ENCODE assay signal across 8 mouse cellular contexts in the genomic region with DNA sequence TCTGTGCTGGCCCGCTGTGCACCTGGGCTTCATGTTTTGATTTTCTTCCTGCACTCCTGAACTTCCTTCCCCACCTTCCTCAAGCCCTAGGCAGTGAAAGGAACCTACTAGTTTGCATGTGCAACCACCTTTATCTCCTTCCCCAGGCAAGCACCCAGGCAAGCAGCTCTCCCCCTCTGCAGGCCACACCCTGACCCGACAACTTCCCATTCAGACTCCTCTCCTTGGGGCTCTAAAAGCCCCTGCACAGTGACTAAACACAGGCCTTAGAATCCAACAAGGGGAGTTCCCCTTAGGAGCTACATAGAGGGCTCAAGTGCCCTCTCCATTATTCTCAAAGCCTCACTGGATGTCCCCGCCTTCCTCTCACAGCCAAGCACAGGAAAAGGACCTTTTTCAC. TPM values are rescaled to one million over a fixed set of nuclear protein-coding genes. Genes with fewer than 3 reads are reported as not detected.
DNase-seq lines count a peak whose midpoint lies in the region; ATAC-seq and TF ChIP-seq lines count a peak whose summit lies in the region.

No protein-coding gene starts in this region.

- H3K4me3 ChIP-seq in ES-Bruce4 (ENCODE audit: low read depth, low read length): peak overlapping the region; percentile 62
- 0 out of 2 replicates have a peak overlapping the region, but pooled peaks have one; percentile 4 for H3K4me3 ChIP-seq in embryonic facial prominence, embryonic 12.5 days
- H3K4me3 ChIP-seq in limb, embryonic 10.5 days: peak overlapping the region; percentile 90; the same call in 1 of the 2 replicates
- peak overlapping the region; percentile 85; the same call in 1 of the 2 replicates for H3K4me3 ChIP-seq in midbrain, embryonic 13.5 days (replicated peaks)
- H3K4me3 ChIP-seq in kidney, adult 2 months (ENCODE audit: insufficient read depth, low read depth, low read length): no peak overlapping the region

- H3K27ac ChIP-seq in ES-Bruce4 (ENCODE audit: insufficient read depth, low read length): peak overlapping the region; percentile 78
- no peak overlapping the region for H3K27ac ChIP-seq in embryonic facial prominence, embryonic 12.5 days
- H3K27ac ChIP-seq in limb, embryonic 10.5 days: no peak overlapping the region; the same call in 1 of the 2 replicates
- no peak overlapping the region for H3K27ac ChIP-seq in midbrain, embryonic 13.5 days
- no peak overlapping the region for H3K27ac ChIP-seq in kidney, adult 2 months (ENCODE audit: insufficient read depth, low read depth, low read length)

- TF ChIP-seq CTCF in ES-Bruce4 (IDR thresholded peaks at IDR 0.05; ENCODE audit: low read depth, low read length): no peak
- TF ChIP-seq CTCF in kidney, adult 2 months (conservative IDR thresholded peaks at IDR 0.05; ENCODE audit: insufficient read depth, insufficient read length, low read depth, low read length): no peak

- no peaks in the 10 kb centered on the region for H3K9me3 ChIP-seq in ES-Bruce4 (replicated peaks; ENCODE audit: control insufficient read depth, insufficient read depth, low read length, poor library complexity, severe bottlenecking)
- no peaks in the 10 kb centered on the region for H3K9me3 ChIP-seq in embryonic facial prominence, embryonic 12.5 days
- no peaks in the 10 kb centered on the region for H3K9me3 ChIP-seq in limb, embryonic 10.5 days (replicated peaks)
- no peaks in the 10 kb centered on the region for H3K9me3 ChIP-seq in midbrain, embryonic 13.5 days

- DNase-seq in limb, embryonic 10.5 days (ENCODE audit: low spot score): no peak
- no peak for DNase-seq in kidney, adult 2 months
- DNase-seq in left cerebral cortex, adult 11 months (ENCODE audit: low spot score): no peak
- no peak for DNase-seq in kidney, postnatal 10 days
- no peak for DNase-seq in urinary bladder, postnatal 4 days (ENCODE audit: low spot score in 2 of 2)

- TF ChIP-seq EP300 in ES-Bruce4 (IDR thresholded peaks at IDR 0.05; ENCODE audit: insufficient read depth, low read depth, low read length): peak; percentile 79

- no peak overlapping the region for H3K9ac ChIP-seq in ES-Bruce4 (ENCODE audit: low read depth, poor library complexity, severe bottlenecking)
- H3K9ac ChIP-seq in embryonic facial prominence, embryonic 12.5 days: no peak overlapping the region
- peak overlapping the region; percentile 49; the same call in 1 of the 2 replicates for H3K9ac ChIP-seq in midbrain, embryonic 13.5 days (replicated peaks)

- no peaks in the 10 kb centered on the region for H3K36me3 ChIP-seq in ES-Bruce4 (ENCODE audit: control insufficient read depth, insufficient read depth, low read length, poor library complexity, severe bottlenecking)
- H3K36me3 ChIP-seq in embryonic facial prominence, embryonic 12.5 days: no peaks in the 10 kb centered on the region
- H3K36me3 ChIP-seq in limb, embryonic 10.5 days: peaks cover 25% of the 10 kb centered on the region
- no peaks in the 10 kb centered on the region for H3K36me3 ChIP-seq in midbrain, embryonic 13.5 days
- no peaks in the 10 kb centered on the region for H3K36me3 ChIP-seq in kidney, adult 2 months (ENCODE audit: control insufficient read depth, insufficient read depth, low read length)

- H3K27me3 ChIP-seq in ES-Bruce4 (ENCODE audit: control insufficient read depth, insufficient read depth, low read length, poor library complexity, severe bottlenecking): no peaks in the 10 kb centered on the region
- H3K27me3 ChIP-seq in embryonic facial prominence, embryonic 12.5 days: no peaks in the 10 kb centered on the region
- H3K27me3 ChIP-seq in limb, embryonic 10.5 days (ENCODE audit: low read depth, poor library complexity, severe bottlenecking): no peaks in the 10 kb centered on the region
- H3K27me3 ChIP-seq in midbrain, embryonic 13.5 days: no peaks in the 10 kb centered on the region
- H3K27me3 ChIP-seq in kidney, adult 2 months (replicated peaks; ENCODE audit: control insufficient read depth, insufficient read depth, low read length): no peaks in the 10 kb centered on the region

- ATAC-seq in embryonic facial prominence, embryonic 12.5 days (ENCODE audit: insufficient number of reproducible peaks, insufficient read depth, low FRiP score, low TSS enrichment): no peak
- ATAC-seq in midbrain, embryonic 13.5 days: no peak

- peaks cover 8% of the 10 kb centered on the region for H3K4me1 ChIP-seq in ES-Bruce4 (ENCODE audit: control insufficient read depth, insufficient read depth, low read length)
- H3K4me1 ChIP-seq in embryonic facial prominence, embryonic 12.5 days: peaks cover 39% of the 10 kb centered on the region
- peaks cover 51% of the 10 kb centered on the region for H3K4me1 ChIP-seq in limb, embryonic 10.5 days
- H3K4me1 ChIP-seq in midbrain, embryonic 13.5 days (replicated peaks): peaks cover 54% of the 10 kb centered on the region
- H3K4me1 ChIP-seq in kidney, adult 2 months (ENCODE audit: control insufficient read depth, insufficient read depth, low read length): peaks cover 21% of the 10 kb centered on the region

- TF ChIP-seq POLR2A in ES-Bruce4 (IDR thresholded peaks at IDR 0.05; ENCODE audit: insufficient read depth, low read length): no peak
- TF ChIP-seq POLR2A in kidney, adult 2 months (IDR thresholded peaks at IDR 0.05; ENCODE audit: low read depth, low read length): no peak

- 72% methylated on average over 3 of the region's 3 CpGs for WGBS in embryonic facial prominence, embryonic 12.5 days
- WGBS in limb, embryonic 10.5 days: 85% methylated on average over 3 of the region's 3 CpGs
- 70% methylated on average over 3 of the region's 3 CpGs for WGBS in midbrain, embryonic 13.5 days
- WGBS in kidney, adult 2 months: 78% methylated on average over 3 of the region's 3 CpGs

- peak overlapping the region; percentile 76 for H3K4me2 ChIP-seq in embryonic facial prominence, embryonic 12.5 days (replicated peaks)
- peak overlapping the region; percentile 76 for H3K4me2 ChIP-seq in midbrain, embryonic 13.5 days (replicated peaks)

RNA-seq across cellular contexts. Expression of gene Gga2, which starts 2.8 kb away (rescaled TPM):
- polyA plus RNA-seq in ES-Bruce4 (2011; ENCODE audit: insufficient read depth, insufficient read length, low read depth, missing spikeins): 123 and 125 TPM in 2 replicates
- polyA plus RNA-seq in embryonic facial prominence, embryonic 12.5 days (2016; fragmentation: Nextera tagmentation; extraction: Ambion mirVana): 130 and 136 TPM in 2 replicates
- polyA plus RNA-seq in limb, embryonic 10.5 days (2016; fragmentation: Nextera tagmentation; extraction: Ambion mirVana): 140 and 148 TPM in 2 replicates
- polyA plus RNA-seq in midbrain, embryonic 13.5 days (2015; fragmentation: Nextera tagmentation; extraction: Ambion mirVana): 55.4 and 58.0 TPM in 2 replicates
- polyA plus RNA-seq in kidney, adult 2 months (2012; rRNA removed): 49.1 and 53.0 TPM in 2 replicates

RNA-seq across cellular contexts. Expression of gene Cog7, which starts 36.7 kb away (rescaled TPM):
- 19.0 and 21.7 TPM in 2 replicates for polyA plus RNA-seq in ES-Bruce4 (2011; ENCODE audit: insufficient read depth, insufficient read length, low read depth, missing spikeins)
- polyA plus RNA-seq in embryonic facial prominence, embryonic 12.5 days (2016; fragmentation: Nextera tagmentation; extraction: Ambion mirVana): 23.5 and 24.4 TPM in 2 replicates
- polyA plus RNA-seq in limb, embryonic 10.5 days (2016; fragmentation: Nextera tagmentation; extraction: Ambion mirVana): 22.8 and 24.8 TPM in 2 replicates
- polyA plus RNA-seq in midbrain, embryonic 13.5 days (2015; fragmentation: Nextera tagmentation; extraction: Ambion mirVana): 20.6 TPM in 2 replicates
- 39.9 and 41.7 TPM in 2 replicates for polyA plus RNA-seq in kidney, adult 2 months (2012; rRNA removed)

RNA-seq across cellular contexts. Expression of gene Ubfd1, which starts 48.7 kb away (rescaled TPM):
- polyA plus RNA-seq in ES-Bruce4 (2011; ENCODE audit: insufficient read depth, insufficient read length, low read depth, missing spikeins): 73.6 and 75.4 TPM in 2 replicates
- 103 and 105 TPM in 2 replicates for polyA plus RNA-seq in embryonic facial prominence, embryonic 12.5 days (2016; fragmentation: Nextera tagmentation; extraction: Ambion mirVana)
- 83.7 and 87.3 TPM in 2 replicates for polyA plus RNA-seq in limb, embryonic 10.5 days (2016; fragmentation: Nextera tagmentation; extraction: Ambion mirVana)
- 69.5 and 74.8 TPM in 2 replicates for polyA plus RNA-seq in midbrain, embryonic 13.5 days (2015; fragmentation: Nextera tagmentation; extraction: Ambion mirVana)
- 18.9 and 19.6 TPM in 2 replicates for polyA plus RNA-seq in kidney, adult 2 months (2012; rRNA removed)

RNA-seq across cellular contexts. Expression of gene Ears2, which starts 48.8 kb away (rescaled TPM):
- polyA plus RNA-seq in ES-Bruce4 (2011; ENCODE audit: insufficient read depth, insufficient read length, low read depth, missing spikeins): 12.4 and 12.5 TPM in 2 replicates
- 16.6 and 17.9 TPM in 2 replicates for polyA plus RNA-seq in embryonic facial prominence, embryonic 12.5 days (2016; fragmentation: Nextera tagmentation; extraction: Ambion mirVana)
- 19.0 and 20.0 TPM in 2 replicates for polyA plus RNA-seq in limb, embryonic 10.5 days (2016; fragmentation: Nextera tagmentation; extraction: Ambion mirVana)
- polyA plus RNA-seq in midbrain, embryonic 13.5 days (2015; fragmentation: Nextera tagmentation; extraction: Ambion mirVana): 10.4 and 10.7 TPM in 2 replicates
- 9.2 and 11.2 TPM in 2 replicates for polyA plus RNA-seq in kidney, adult 2 months (2012; rRNA removed)
